Mouse (Mus musculus): ENCODE data around the gene Fut7. TPM values are rescaled to one million over a fixed set of nuclear protein-coding genes. Genes with fewer than 3 reads are reported as not detected.

The Fut7 gene
- 0.10 and 0.11 TPM in 2 replicates for polyA plus RNA-seq (2014; fragmentation: Nextera tagmentation; extraction: Ambion mirVana)

DNA sequence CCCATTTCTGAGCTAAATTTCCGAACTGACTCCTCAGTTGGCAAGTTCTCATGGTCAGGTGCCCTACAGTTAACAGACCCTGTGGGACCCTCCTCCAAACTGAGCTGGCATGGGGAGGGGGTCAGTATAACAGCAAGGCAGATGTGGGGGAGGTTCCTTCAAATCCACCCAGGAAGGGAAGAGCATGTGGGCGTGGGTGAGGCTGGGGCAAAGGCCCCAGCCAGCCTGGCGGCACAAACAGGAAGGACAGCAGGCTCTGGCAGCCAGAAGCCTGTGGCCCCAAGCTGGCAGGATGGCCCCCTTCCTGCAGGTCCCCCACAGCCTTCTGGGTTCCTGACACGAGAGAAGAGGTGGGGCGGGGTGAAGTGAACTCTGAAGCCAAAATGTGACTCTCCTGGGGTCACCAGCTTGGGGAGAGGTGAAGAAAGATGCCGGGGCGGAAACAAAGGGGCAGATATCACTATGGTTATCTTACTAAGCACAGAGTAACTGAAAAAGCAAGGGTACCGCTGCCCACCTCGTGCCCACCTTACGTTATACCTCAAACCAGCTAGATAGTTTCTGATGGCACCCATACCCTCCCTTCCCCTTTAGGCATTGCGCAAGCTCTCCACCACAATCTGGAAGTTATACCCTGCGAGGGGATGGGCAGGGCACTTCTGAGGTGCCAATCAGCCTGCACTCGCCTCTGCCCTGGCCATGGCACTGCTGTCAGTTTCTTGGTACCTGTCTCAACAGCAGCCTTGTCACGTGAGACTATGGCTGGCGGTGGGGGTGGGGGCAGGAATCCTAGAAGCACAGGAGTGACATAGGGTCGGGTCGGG is at the start of gene Fut7:
Gene Fut7 (plus strand): TSS at position 681 of the 824 bp plus-strand sequence.
- Histone ChIP-seq H3K36me3 (ENCODE audit: control insufficient read depth, insufficient read depth, low read length) (no peaks in the 10 kb centered on the region), H3K4me3 (ENCODE audit: low read depth, low read length) (no peak within 1 kb of the TSS), H3K27ac (replicated peaks; ENCODE audit: low read depth, low read length) (no peak within 1 kb of the TSS), H3K9ac (ENCODE audit: low read depth, low read length) (no peak within 1 kb of the TSS), H3K27me3 (replicated peaks; ENCODE audit: control insufficient read depth, insufficient read depth, low read length) (peaks cover 25% of the 10 kb centered on the region), H3K4me2 (ENCODE audit: low read depth, low read length) (no peak within 1 kb of the TSS), H3K4me1 (ENCODE audit: control insufficient read depth, insufficient read depth, low read length) (no peaks in the 10 kb centered on the region), H3K9me3 (ENCODE audit: control insufficient read depth, low read length) (no peaks in the 10 kb centered on the region)
- ATAC-seq (ENCODE audit: low read depth) (no peak), DNase-seq (ENCODE audit: low spot score) (no peak)
- WGBS = 56% methylated on average over 17 of the region's 17 CpGs

DNA sequence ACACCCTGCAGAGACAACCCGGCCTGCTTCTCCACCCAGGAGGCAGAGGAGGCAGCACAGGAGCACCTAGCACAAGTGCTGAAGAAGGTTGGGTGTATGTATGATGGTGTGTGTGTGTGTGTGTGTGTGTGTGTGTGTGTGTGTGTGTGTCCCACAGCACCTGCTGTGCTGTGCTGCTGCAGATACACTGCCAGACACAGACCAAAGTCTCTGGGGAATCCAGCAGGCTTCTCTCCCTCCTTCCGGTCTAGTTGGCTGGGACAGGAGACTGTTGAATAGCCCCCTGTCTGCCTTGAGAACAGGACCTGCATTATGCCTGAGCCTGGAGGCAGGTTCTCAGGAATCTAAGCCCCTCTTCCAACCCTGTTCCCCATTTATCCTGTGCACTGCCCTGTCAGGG is 49.6 kb upstream of the Fut7 start:
- ATAC-seq (ENCODE audit: low read depth) (no peak), DNase-seq (ENCODE audit: low spot score) (peak; percentile 14)
- H3K4me2 ChIP-seq (ENCODE audit: low read depth, low read length) = peak overlapping the region; percentile 97
- peaks cover 34% of the 10 kb centered on the region; the same call in 1 of the 2 replicates for H3K36me3 ChIP-seq (ENCODE audit: control insufficient read depth, insufficient read depth, low read length)
- H3K4me3 ChIP-seq (ENCODE audit: low read depth, low read length) = peak overlapping the region; percentile 72
- H3K4me1 ChIP-seq (ENCODE audit: control insufficient read depth, insufficient read depth, low read length) = peaks cover 14% of the 10 kb centered on the region
- H3K9me3 ChIP-seq (ENCODE audit: control insufficient read depth, low read length) = no peaks in the 10 kb centered on the region
- H3K27me3 ChIP-seq (replicated peaks; ENCODE audit: control insufficient read depth, insufficient read depth, low read length) = no peaks in the 10 kb centered on the region
- 32% methylated on average over 2 of the region's 2 CpGs for WGBS
- H3K9ac ChIP-seq (ENCODE audit: low read depth, low read length) = peak overlapping the region; percentile 72
- H3K27ac ChIP-seq (replicated peaks; ENCODE audit: low read depth, low read length) = no peak overlapping the region

DNA sequence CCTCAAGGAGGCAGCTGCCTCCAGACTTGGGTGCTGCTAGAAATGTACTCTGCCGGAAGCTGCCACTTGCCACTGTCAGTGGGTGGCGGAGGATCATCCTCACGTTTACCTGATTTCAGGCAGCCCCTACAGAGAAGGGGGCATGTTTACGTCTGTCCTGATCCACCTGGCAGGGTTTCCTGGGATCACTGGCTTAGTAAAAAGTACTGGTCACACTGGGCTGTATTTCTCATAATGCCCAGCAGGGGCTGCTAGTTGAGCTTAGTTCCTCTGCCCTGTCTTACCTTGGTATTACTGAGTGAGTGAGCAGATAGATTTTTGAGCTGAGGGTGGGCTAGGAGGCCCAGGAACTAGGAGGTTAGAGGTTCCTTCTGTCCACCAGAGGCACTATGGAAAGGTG is 46.5 kb upstream of the Fut7 start:
- no peak overlapping the region for H3K9ac ChIP-seq (ENCODE audit: low read depth, low read length)
- no peak overlapping the region for H3K27ac ChIP-seq (replicated peaks; ENCODE audit: low read depth, low read length)
- peaks cover 34% of the 10 kb centered on the region; the same call in 1 of the 2 replicates for H3K36me3 ChIP-seq (ENCODE audit: control insufficient read depth, insufficient read depth, low read length)
- H3K9me3 ChIP-seq (ENCODE audit: control insufficient read depth, low read length) = no peaks in the 10 kb centered on the region
- H3K4me3 ChIP-seq (ENCODE audit: low read depth, low read length) = no peak overlapping the region
- peaks cover 14% of the 10 kb centered on the region for H3K4me1 ChIP-seq (ENCODE audit: control insufficient read depth, insufficient read depth, low read length)
- no peaks in the 10 kb centered on the region for H3K27me3 ChIP-seq (replicated peaks; ENCODE audit: control insufficient read depth, insufficient read depth, low read length)
- no peak for ATAC-seq (ENCODE audit: low read depth)
- 61% methylated on average over 4 of the region's 4 CpGs for WGBS
- H3K4me2 ChIP-seq (ENCODE audit: low read depth, low read length) = no peak overlapping the region
- DNase-seq (ENCODE audit: low spot score) = peak; percentile 47

DNA sequence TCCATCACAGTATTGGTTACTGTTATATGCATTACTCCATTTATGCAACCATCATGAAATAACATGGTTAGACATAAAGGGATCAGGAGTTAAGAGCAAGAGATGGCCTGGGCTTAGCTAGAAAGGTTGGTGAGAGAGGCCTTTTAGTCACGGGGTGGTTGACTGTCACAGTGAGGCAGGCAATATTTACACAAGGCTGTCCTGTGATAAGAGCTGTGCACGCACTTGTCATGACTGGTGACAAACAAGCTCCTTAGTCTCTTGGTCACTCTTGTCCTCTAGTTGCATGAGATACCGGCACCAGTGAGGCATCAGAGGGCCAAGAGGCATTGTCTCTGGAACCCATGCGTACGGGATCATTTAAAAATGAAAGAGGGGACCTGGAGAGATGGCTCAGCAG is 38.6 kb upstream of the Fut7 start:
- H3K36me3 ChIP-seq (ENCODE audit: control insufficient read depth, insufficient read depth, low read length) = no peaks in the 10 kb centered on the region
- H3K27me3 ChIP-seq (replicated peaks; ENCODE audit: control insufficient read depth, insufficient read depth, low read length) = peaks cover 3% of the 10 kb centered on the region; the same call in 1 of the 2 replicates
- no peak overlapping the region for H3K27ac ChIP-seq (replicated peaks; ENCODE audit: low read depth, low read length)
- H3K9ac ChIP-seq (ENCODE audit: low read depth, low read length) = no peak overlapping the region
- H3K4me1 ChIP-seq (ENCODE audit: control insufficient read depth, insufficient read depth, low read length) = no peaks in the 10 kb centered on the region
- H3K4me2 ChIP-seq (ENCODE audit: low read depth, low read length) = no peak overlapping the region
- DNase-seq (ENCODE audit: low spot score) = no peak
- H3K4me3 ChIP-seq (ENCODE audit: low read depth, low read length) = no peak overlapping the region
- ATAC-seq (ENCODE audit: low read depth) = no peak
- 81% methylated on average over 5 of the region's 5 CpGs for whole genome bisulfite sequencing
- H3K9me3 ChIP-seq (ENCODE audit: control insufficient read depth, low read length) = no peaks in the 10 kb centered on the region

DNA sequence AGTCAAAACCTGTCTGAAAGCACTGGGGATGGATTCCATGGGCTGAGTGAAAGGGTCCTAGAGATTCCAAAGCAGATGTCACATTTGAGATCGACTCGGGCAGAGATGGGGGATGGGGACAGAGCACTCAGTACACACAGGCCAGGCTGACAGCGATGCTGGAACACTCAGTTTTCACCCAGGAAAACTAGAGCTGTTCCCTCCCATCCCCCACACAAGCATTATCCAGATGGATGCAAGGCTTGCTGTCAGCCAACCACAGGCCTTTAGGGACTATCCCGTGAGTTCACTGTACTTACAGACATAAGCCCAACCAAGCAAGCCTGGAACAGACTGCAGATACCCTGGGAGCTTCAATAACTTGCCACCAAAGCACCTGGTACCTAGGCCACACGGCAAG is 31.8 kb upstream of the Fut7 start:
- Histone ChIP-seq H3K4me1 (ENCODE audit: control insufficient read depth, insufficient read depth, low read length) (0 out of 2 replicates have a peak, but pooled peaks cover 4% of the 10 kb centered on the region), H3K4me2 (ENCODE audit: low read depth, low read length) (no peak overlapping the region), H3K4me3 (ENCODE audit: low read depth, low read length) (no peak overlapping the region), H3K9ac (ENCODE audit: low read depth, low read length) (no peak overlapping the region), H3K27ac (replicated peaks; ENCODE audit: low read depth, low read length) (no peak overlapping the region), H3K36me3 (ENCODE audit: control insufficient read depth, insufficient read depth, low read length) (no peaks in the 10 kb centered on the region), H3K27me3 (replicated peaks; ENCODE audit: control insufficient read depth, insufficient read depth, low read length) (peaks cover 22% of the 10 kb centered on the region), H3K9me3 (ENCODE audit: control insufficient read depth, low read length) (no peaks in the 10 kb centered on the region)
- ATAC-seq (ENCODE audit: low read depth) = peak; percentile 35; the same call in 1 of the 2 replicates
- DNase-seq (ENCODE audit: low spot score) = peak; percentile 32
- WGBS = 49% methylated on average over 5 of the region's 5 CpGs

DNA sequence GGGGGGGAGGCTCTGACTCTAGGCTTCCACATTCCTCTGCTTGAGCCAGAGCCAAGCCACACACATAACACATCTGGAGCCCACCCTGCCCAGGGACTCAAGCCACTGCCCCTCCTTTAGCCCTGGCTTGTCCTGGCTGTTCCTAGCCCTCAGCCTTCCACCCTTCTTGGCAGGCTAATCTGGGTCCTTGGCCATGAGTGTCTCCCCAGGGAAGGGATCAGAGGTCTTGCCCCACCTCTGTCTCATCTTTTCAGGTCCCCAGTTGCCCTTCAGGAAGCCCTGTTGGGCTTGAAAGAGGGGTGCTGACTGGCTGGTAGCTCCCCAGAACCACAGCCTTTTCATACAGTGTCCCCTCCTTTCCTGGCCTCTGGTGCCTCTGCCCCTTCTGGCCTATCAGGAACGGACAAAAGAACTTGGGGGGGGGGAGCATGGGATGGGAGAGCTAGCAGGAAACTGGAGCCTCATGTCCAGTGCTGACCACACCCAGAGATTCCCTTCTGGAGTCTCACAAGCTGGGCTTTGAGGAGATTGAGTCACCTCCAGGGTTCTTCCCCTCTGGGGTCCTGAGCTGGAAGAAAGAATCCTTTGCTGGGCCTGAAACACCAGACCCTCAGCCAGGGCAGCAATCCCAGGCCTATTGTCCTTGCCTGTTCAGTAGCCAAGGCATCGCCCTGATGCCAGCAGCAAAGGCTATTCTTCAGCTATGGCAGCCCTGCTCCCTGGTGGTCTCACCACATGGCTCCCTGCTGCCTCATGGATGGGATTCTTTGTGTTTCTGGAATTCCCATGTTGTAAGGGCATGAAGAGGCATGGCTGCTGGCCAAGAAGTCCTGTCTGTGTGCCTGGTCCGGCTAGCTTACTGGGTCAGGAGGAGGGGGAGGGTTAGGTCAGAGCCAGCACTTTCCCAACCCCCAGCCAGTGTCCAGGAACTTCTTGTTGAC is 28.5 kb upstream of the Fut7 start:
- Histone ChIP-seq H3K9me3 (ENCODE audit: control insufficient read depth, low read length) (no peaks in the 10 kb centered on the region), H3K4me2 (ENCODE audit: low read depth, low read length) (no peak overlapping the region), H3K27ac (replicated peaks; ENCODE audit: low read depth, low read length) (no peak overlapping the region), H3K36me3 (ENCODE audit: control insufficient read depth, insufficient read depth, low read length) (no peaks in the 10 kb centered on the region), H3K4me3 (ENCODE audit: low read depth, low read length) (no peak overlapping the region), H3K27me3 (replicated peaks; ENCODE audit: control insufficient read depth, insufficient read depth, low read length) (peaks cover 54% of the 10 kb centered on the region), H3K4me1 (ENCODE audit: control insufficient read depth, insufficient read depth, low read length) (0 out of 2 replicates have a peak, but pooled peaks cover 4% of the 10 kb centered on the region), H3K9ac (ENCODE audit: low read depth, low read length) (0 out of 2 replicates have a peak overlapping the region, but pooled peaks have one; percentile 21)
- WGBS = 35% methylated on average over 3 of the region's 3 CpGs
- peak; percentile 29 for DNase-seq (ENCODE audit: low spot score)
- ATAC-seq (ENCODE audit: low read depth) = peak; percentile 23; the same call in 1 of the 2 replicates

DNA sequence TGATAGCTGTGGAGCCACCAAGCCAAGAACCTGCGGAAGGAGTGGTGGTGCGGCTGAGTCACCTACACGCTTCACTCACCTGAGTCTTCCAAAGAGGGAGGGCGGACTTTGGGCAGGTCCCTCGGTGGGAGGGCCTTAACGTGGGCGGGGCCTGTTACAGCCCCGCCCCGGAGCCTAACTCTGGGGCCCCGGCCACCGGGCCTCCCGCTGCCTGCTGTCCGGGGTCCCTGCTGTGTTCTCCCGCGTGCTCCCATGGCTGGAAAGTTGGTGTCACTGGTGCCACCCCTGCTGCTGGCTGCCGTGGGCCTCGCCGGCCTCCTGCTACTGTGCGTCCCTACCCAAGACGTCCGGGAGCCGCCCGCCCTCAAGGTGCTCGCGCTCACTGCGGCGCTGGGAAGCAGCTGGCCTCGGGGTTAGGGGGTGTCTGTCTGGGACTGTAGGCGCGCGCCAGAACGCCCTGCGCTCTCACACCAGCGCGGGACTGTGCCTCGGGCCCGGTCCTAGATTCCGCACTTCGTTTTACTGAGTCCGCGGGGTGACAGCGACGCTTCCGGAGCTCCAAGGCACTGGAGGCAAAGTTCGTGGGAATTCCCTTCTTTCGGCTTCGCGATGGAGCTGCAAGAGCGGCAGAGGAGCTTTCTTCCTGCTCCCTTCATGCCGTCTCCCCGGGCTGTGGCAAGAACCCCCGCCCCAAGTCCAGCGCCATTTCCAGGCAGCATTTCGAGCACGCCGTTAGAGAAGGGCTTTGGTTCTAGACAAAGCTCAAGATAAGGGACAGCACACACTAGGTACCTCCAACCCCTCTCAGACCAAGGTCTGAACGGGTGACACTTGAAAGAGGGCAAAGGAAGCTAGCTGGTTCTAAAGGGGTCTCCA is 27.1 kb upstream of the Fut7 start, which contains the start of gene Entpd2:
Gene Entpd2 (plus strand): TSS at position 154 of the 876 bp plus-strand sequence.
- peak within 1 kb of the TSS; percentile 53 for H3K9ac ChIP-seq (ENCODE audit: low read depth, low read length)
- H3K4me2 ChIP-seq (ENCODE audit: low read depth, low read length) = peak within 1 kb of the TSS; percentile 72
- no peaks in the 10 kb centered on the region for H3K36me3 ChIP-seq (ENCODE audit: control insufficient read depth, insufficient read depth, low read length)
- H3K4me3 ChIP-seq (ENCODE audit: low read depth, low read length) = peak within 1 kb of the TSS; percentile 39
- DNase-seq (ENCODE audit: low spot score) (peak; percentile 26), ATAC-seq (ENCODE audit: low read depth) (peak; percentile 34; the same call in 1 of the 2 replicates)
- peaks cover 68% of the 10 kb centered on the region for H3K27me3 ChIP-seq (replicated peaks; ENCODE audit: control insufficient read depth, insufficient read depth, low read length)
- H3K9me3 ChIP-seq (ENCODE audit: control insufficient read depth, low read length) = no peaks in the 10 kb centered on the region
- H3K27ac ChIP-seq (replicated peaks; ENCODE audit: low read depth, low read length) = no peak within 1 kb of the TSS
- 0 out of 2 replicates have a peak, but pooled peaks cover 4% of the 10 kb centered on the region for H3K4me1 ChIP-seq (ENCODE audit: control insufficient read depth, insufficient read depth, low read length)
- WGBS = 2% methylated on average over 34 of the region's 57 CpGs

Measured in embryonic facial prominence, embryonic 14.5 days (tissue).